Mouse (Mus musculus) hindbrain, embryonic 13.5 days (tissue): ENCODE data around the gene Plcb4. TPM values are rescaled to one million over a fixed set of nuclear protein-coding genes. Genes with fewer than 3 reads are reported as not detected.
A peak's percentile ranks its signal among the peaks of the same experiment; 100 is the strongest.

Source experiments
- ATAC-seq: fragments of 200-750 bp; cut with Nextera tagmentation; 2 replicates; pipeline ENCODE4 v1.8.0; 2017; ENCODE audit warnings: moderate TSS enrichment; ENCODE audit not compliant: low FRiP score
- H3K27ac ChIP-seq: fragments of 300-500 bp; sonication (generic); 2 replicates; pipeline ENCODE4 v1.5.1; 2015; ENCODE audit warnings: inconsistent platforms, mild to moderate bottlenecking, moderate library complexity
- H3K27me3 ChIP-seq: fragments of 300-500 bp; sonication (generic); 2 replicates; pipeline ENCODE4 v1.6.1; 2015; ENCODE audit warnings: mild to moderate bottlenecking, inconsistent platforms
- H3K36me3 ChIP-seq: fragments of 300-500 bp; sonication (generic); 2 replicates; pipeline ENCODE4 v1.6.1; 2015; ENCODE audit warnings: mild to moderate bottlenecking, inconsistent platforms
- H3K4me1 ChIP-seq: fragments of 300-500 bp; sonication (generic); replicated peaks from 2 replicates; pipeline ENCODE4 v1.6.1; 2015; ENCODE audit warnings: inconsistent platforms
- H3K4me2 ChIP-seq: fragments of 300-500 bp; sonication (generic); 2 replicates; pipeline ENCODE4 v1.6.1; 2015; ENCODE audit warnings: inconsistent platforms, mild to moderate bottlenecking, moderate library complexity
- H3K4me3 ChIP-seq: fragments of 300-500 bp; sonication (generic); 2 replicates; pipeline ENCODE4 v1.5.1; 2015; ENCODE audit warnings: mild to moderate bottlenecking, inconsistent platforms
- H3K9ac ChIP-seq: fragments of 300-500 bp; sonication (generic); 2 replicates; pipeline ENCODE4 v1.6.1; 2015; ENCODE audit warnings: mild to moderate bottlenecking, inconsistent platforms
- H3K9me3 ChIP-seq: fragments of 300-500 bp; sonication (generic); 2 replicates; pipeline ENCODE4 v1.6.1; 2016; ENCODE audit warnings: inconsistent platforms
- WGBS: fragments of 180-500 bp; shearing (Covaris S2); methylation state at CpG from one replicate; pipeline ENCODE4 v1.1.7; 2015; 5-methylcytosine and 5-hydroxymethylcytosine counted together
- polyA plus RNA-seq: library from polyadenylated mRNA; unstranded; fragments of >200 nt; fragmentation: Nextera tagmentation; extraction: Ambion mirVana; gene quantifications from 2 replicates; pipeline ENCODE4 v1.2.1, GENCODE M21; 2015

The Plcb4 gene
- 49.7 and 50.7 TPM in 2 replicates for polyA plus RNA-seq

DNA sequence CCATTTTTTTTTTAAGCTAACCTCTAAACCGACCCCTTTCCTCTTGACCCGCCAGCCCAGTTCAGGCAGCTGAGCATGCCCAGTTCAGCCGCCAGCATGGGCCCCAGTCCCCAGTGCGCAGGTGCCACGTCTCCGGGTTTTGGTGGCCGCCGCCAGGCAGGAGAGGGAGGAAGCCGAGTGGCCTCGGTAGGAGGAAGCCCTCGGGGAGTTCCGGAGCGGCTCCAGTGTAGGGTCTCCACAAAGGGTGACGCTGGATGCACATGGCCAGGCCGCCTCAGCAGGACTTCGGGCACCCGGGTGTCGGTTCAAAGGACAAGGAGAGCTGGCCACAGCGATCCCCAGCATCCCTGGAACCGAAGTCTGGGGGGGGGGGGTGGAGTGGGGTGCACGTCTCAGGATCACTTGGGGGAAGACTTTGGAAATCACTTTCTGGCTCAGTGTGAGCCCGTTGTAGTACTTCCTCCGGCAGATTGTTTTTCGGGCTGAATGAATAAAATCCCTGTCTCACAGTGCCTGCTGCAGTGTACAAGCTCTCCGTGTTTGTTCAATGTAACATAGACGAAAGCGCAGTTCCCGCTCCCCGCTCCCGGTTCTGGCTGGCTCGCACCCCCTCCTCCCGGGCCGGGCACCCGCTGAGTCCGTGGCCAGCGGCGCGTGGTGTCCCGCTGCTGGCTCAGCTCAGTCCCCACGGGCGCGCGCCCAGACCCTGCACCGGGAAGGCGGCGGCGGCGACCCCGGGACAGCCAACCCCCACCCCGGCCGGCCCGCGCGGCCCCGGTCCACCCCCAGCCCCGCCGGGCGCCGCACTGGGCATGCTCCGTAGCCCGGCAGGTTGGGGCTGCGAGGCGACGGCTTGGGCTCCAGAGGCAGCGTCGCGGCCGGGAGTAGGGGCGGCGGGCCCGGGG, at the start of gene Plcb4:
Gene Plcb4 (plus strand): TSS at position 526 of the 905 bp plus-strand sequence.
- Histone ChIP-seq H3K27ac (peak within 1 kb of the TSS; percentile 99), H3K27me3 (no peaks in the 10 kb centered on the region), H3K4me1 (peaks cover 9% of the 10 kb centered on the region; the same call in 1 of the 2 replicates), H3K4me2 (peak within 1 kb of the TSS; percentile 62), H3K4me3 (peak within 1 kb of the TSS; percentile 78), H3K9me3 (no peaks in the 10 kb centered on the region), H3K36me3 (no peaks in the 10 kb centered on the region), H3K9ac (peak within 1 kb of the TSS; percentile 96)
- WGBS = under 1% methylated on average over 51 of the region's 71 CpGs
- ATAC-seq = peak; percentile 91

DNA sequence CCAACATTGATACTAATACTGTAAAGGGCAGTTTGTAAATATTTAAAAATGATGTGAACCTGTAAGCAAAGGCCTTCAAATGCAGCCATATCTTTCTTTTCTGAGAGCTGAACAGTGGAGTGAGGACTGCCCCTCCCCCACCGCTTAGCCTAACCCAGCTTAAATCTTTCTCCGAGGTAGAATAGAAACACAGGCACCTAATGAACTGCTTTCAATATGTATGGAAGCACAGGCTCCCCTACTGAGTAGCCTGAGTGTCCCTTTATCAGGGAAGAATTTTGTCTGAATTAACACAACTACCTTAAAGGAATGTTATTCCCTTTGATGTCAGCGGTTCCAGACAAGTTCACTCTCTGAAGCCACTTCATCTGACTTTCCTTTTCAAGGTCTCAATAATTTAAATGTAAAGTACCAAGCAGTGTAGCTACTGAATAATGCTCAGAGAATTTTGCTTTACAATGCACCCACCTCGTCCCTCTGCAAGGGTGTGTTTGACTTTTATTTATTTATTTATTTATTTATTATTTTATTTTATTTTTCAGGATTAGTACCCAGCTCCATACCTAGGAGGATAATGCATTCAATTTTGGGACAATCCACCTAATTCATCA, 44.1 kb upstream of the Plcb4 start:
- H3K36me3 ChIP-seq = no peaks in the 10 kb centered on the region
- ATAC-seq = 0 out of 2 replicates have a peak, but pooled peaks have one; percentile 24
- H3K27ac ChIP-seq = no peak overlapping the region
- WGBS = 10% methylated on average over 4 of the region's 4 CpGs
- no peak overlapping the region for H3K4me2 ChIP-seq
- no peaks in the 10 kb centered on the region for H3K9me3 ChIP-seq
- no peak overlapping the region for H3K9ac ChIP-seq
- H3K4me1 ChIP-seq = 0 out of 2 replicates have a peak, but pooled peaks cover 2% of the 10 kb centered on the region
- H3K4me3 ChIP-seq = no peak overlapping the region
- no peaks in the 10 kb centered on the region for H3K27me3 ChIP-seq

DNA sequence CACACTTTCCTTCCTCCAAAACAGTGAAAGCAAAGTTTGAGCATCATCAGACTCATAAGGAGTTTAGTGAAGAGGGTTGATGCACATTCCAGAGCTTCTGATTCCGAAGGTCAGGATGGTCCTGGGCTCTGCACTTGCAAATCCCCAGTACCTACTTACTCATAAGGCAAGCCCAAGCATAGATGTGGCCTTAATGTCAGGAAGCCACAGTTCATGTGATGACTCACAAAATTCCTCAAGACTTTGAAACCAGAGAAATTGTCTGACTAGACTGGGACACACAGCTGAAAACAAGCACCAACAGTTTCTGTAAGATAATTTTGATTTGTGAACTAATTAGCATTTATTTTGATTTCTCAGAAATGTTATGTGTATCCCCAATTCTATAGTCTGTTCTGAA, 42.7 kb upstream of the Plcb4 start:
- Histone ChIP-seq H3K4me3 (no peak overlapping the region), H3K4me1 (0 out of 2 replicates have a peak, but pooled peaks cover 3% of the 10 kb centered on the region), H3K9me3 (no peaks in the 10 kb centered on the region), H3K4me2 (no peak overlapping the region), H3K9ac (no peak overlapping the region), H3K36me3 (no peaks in the 10 kb centered on the region), H3K27me3 (no peaks in the 10 kb centered on the region), H3K27ac (no peak overlapping the region)
- WGBS = 84% methylated on average over 1 of the region's 1 CpGs
- ATAC-seq = no peak

DNA sequence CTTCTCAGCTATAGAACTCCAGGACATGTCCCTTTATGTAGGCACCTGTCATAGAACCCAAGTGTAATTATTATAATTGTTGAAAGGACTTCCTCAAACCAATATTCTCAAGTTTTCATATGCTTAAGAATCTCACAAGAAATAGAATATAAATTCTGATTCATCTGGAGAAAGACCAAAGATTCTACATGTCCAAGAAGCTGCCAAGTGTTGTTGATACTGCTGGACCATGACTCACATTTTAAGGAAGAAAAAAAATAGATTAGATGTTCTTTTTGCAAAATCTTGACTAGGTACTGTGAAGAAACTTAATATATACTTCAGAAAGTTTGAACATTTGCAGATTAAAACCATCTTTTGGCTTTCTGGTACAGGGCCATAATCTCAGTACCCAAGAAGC, 40.3 kb upstream of the Plcb4 start:
- Histone ChIP-seq H3K27ac (no peak overlapping the region), H3K27me3 (no peaks in the 10 kb centered on the region), H3K9ac (no peak overlapping the region), H3K4me1 (0 out of 2 replicates have a peak, but pooled peaks cover 3% of the 10 kb centered on the region), H3K4me2 (no peak overlapping the region), H3K36me3 (no peaks in the 10 kb centered on the region), H3K4me3 (no peak overlapping the region), H3K9me3 (no peaks in the 10 kb centered on the region)
- no peak for ATAC-seq

DNA sequence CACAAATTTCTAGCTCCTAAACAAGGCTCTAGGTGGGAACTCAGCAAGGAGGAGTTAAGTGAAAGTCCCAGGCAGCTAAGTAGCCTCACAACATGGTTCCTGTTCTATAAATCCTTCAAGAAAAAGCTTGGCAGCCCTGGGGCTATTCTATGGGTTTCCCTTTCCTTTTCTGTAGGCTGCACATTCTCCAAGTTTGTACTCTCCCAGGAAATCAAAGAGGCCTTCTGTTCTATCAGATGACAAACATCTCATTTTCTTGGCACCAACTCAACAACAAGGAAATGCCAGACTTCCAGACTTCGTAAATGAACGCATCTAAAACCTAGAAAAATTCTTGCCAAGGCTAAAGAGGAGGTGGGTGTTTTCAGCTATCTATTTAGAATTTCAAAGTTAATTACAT, 38.9 kb upstream of the Plcb4 start:
- ATAC-seq = no peak
- 0 out of 2 replicates have a peak, but pooled peaks cover 3% of the 10 kb centered on the region for H3K4me1 ChIP-seq
- H3K9me3 ChIP-seq = no peaks in the 10 kb centered on the region
- no peak overlapping the region for H3K4me2 ChIP-seq
- no peaks in the 10 kb centered on the region for H3K27me3 ChIP-seq
- H3K9ac ChIP-seq = no peak overlapping the region
- 68% methylated on average over 2 of the region's 2 CpGs for WGBS
- no peak overlapping the region for H3K27ac ChIP-seq
- H3K36me3 ChIP-seq = no peaks in the 10 kb centered on the region
- H3K4me3 ChIP-seq = no peak overlapping the region

DNA sequence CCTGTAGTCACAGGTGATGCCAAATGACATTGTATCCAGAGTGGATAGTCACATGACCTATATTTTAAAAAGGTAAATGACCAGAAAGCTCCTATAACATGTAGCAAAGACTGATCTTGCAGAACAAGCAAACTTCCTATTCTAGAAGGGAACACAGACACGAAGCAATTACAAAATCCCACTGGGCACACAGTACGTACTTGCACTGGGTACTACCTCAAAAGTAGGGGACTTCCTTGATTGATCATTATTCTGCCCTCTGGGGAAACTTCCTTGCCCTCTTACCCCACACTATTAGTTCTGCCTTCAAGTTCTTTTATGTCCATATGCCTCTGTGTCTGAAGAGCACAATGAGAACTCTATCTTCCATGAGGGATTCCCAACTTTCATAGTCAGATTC, 31.0 kb upstream of the Plcb4 start:
- Histone ChIP-seq H3K9me3 (no peaks in the 10 kb centered on the region), H3K4me2 (no peak overlapping the region), H3K36me3 (no peaks in the 10 kb centered on the region), H3K27ac (no peak overlapping the region), H3K27me3 (no peaks in the 10 kb centered on the region), H3K9ac (no peak overlapping the region), H3K4me1 (no peaks in the 10 kb centered on the region), H3K4me3 (no peak overlapping the region)
- WGBS = 66% methylated on average over 2 of the region's 2 CpGs
- no peak for ATAC-seq

DNA sequence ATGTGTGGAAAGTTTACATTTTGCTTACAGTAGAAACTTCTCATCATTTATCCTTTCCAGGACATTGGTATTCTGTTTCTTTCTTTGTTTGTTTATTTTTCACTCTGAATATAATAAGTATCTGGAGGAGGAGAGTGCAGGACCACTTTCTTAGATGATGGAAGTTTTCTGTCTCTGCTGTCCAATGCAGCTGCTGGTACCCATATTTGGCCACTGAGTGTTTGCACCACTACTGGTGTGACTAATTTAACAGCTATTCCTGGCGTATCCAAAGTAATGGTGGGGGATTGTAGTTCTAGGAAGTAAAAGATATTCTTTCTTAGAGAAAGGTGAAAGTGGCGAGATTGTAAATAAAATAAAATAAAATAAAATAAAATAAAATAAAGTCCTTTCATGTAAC, 21.6 kb upstream of the Plcb4 start:
- H3K4me3 ChIP-seq = no peak overlapping the region
- peaks cover 7% of the 10 kb centered on the region; the same call in 1 of the 2 replicates for H3K4me1 ChIP-seq
- no peaks in the 10 kb centered on the region for H3K27me3 ChIP-seq
- no peak overlapping the region for H3K9ac ChIP-seq
- no peaks in the 10 kb centered on the region for H3K36me3 ChIP-seq
- no peak overlapping the region for H3K27ac ChIP-seq
- no peaks in the 10 kb centered on the region for H3K9me3 ChIP-seq
- WGBS = 90% methylated on average over 2 of the region's 2 CpGs
- no peak for ATAC-seq
- no peak overlapping the region for H3K4me2 ChIP-seq

DNA sequence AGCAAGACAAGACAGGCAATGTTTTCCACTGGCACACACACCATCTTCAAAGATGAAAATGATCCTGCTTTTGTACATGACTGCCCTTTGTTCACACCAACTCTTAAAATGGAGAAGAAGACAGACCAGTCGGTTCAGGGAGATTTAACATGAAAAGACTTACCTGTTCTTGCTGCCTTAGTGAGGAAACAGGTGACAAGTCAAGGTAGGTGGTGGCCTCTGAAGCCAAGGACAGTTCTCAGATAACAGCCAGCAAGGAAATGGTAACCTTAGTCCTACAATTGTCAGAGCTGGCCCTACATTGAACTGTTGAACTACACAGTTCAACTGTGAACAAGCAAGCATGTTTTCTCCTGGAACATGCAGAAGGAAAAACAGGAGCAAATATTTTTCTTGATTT, 17.8 kb upstream of the Plcb4 start:
- no peak overlapping the region for H3K4me2 ChIP-seq
- no peak for ATAC-seq
- whole genome bisulfite sequencing = 88% methylated on average over 1 of the region's 1 CpGs
- no peaks in the 10 kb centered on the region for H3K4me1 ChIP-seq
- H3K27me3 ChIP-seq = no peaks in the 10 kb centered on the region
- H3K36me3 ChIP-seq = no peaks in the 10 kb centered on the region
- H3K4me3 ChIP-seq = no peak overlapping the region
- no peak overlapping the region for H3K27ac ChIP-seq
- H3K9me3 ChIP-seq = no peaks in the 10 kb centered on the region
- H3K9ac ChIP-seq = no peak overlapping the region

DNA sequence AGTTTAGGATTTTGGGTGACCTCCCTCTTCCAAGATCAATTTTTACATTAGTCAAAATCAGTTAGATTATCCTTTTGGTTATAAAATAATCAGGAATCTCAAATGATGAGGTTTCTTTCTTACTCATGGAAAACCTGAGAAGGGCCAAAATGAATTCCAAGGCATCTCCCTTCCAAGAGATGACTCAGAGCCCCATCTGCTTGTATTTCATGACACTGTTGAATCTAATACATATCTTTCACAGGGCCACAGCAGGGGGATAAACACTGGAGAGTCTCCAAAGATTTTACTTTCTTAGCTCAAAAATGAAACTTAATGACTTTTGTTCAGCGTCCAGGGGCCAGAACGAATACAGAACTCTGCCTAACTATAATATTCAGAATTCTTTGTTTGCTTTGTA, 17.2 kb upstream of the Plcb4 start:
- no peak for ATAC-seq
- 90% methylated on average over 2 of the region's 2 CpGs for WGBS
- no peaks in the 10 kb centered on the region for H3K4me1 ChIP-seq
- H3K4me3 ChIP-seq = no peak overlapping the region
- no peak overlapping the region for H3K27ac ChIP-seq
- no peak overlapping the region for H3K9ac ChIP-seq
- no peaks in the 10 kb centered on the region for H3K36me3 ChIP-seq
- H3K4me2 ChIP-seq = no peak overlapping the region
- no peaks in the 10 kb centered on the region for H3K27me3 ChIP-seq
- H3K9me3 ChIP-seq = no peaks in the 10 kb centered on the region

DNA sequence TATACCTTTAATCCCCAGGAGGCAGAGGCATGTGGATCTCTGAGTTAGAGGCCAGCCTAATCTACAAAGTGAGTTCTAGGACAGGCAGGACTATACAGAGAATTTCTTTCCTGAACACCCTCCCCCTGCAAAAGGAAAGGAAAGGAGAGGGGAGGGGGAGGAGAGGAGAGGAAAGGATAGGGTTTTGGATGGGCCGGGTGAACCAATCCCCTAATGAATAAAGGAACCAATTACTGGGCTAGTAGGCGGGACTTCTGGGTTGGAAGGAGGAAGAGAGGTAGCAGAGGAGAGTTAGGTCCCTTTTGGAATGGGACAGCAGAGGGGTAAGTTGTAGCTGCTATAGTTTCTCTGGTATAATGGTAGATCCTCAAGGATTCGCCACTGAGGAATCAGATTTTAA, 12.6 kb upstream of the Plcb4 start:
- H3K4me2 ChIP-seq = no peak overlapping the region
- H3K27ac ChIP-seq = no peak overlapping the region
- H3K9me3 ChIP-seq = no peaks in the 10 kb centered on the region
- no peak for ATAC-seq
- no peak overlapping the region for H3K4me3 ChIP-seq
- H3K36me3 ChIP-seq = no peaks in the 10 kb centered on the region
- H3K4me1 ChIP-seq = no peaks in the 10 kb centered on the region
- no peak overlapping the region for H3K9ac ChIP-seq
- 82% methylated on average over 3 of the region's 3 CpGs for WGBS
- no peaks in the 10 kb centered on the region for H3K27me3 ChIP-seq

DNA sequence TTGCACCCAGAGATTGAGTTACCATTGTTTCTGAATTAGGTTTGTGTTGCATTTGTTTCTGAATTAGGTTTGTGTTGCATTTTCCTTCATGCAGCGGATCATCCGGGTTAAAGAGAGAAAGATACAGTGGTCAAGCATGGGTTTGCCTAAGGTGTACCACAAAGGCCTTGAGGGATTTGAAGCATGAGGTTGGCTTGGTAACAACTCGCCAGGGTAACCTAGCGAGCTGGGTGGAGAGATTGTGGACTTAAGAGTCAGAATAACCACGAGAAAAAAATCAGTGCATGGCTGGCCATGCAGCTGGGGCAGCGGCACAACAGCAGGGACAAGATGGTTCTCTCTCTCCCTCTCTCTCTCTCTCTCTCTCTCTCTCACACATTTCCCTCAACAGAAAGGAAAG, 12.2 kb upstream of the Plcb4 start:
- Histone ChIP-seq H3K36me3 (no peaks in the 10 kb centered on the region), H3K9ac (no peak overlapping the region), H3K27ac (no peak overlapping the region), H3K27me3 (no peaks in the 10 kb centered on the region), H3K4me2 (no peak overlapping the region), H3K4me1 (no peaks in the 10 kb centered on the region), H3K4me3 (no peak overlapping the region), H3K9me3 (no peaks in the 10 kb centered on the region)
- no peak for ATAC-seq
- WGBS = 84% methylated on average over 6 of the region's 6 CpGs

DNA sequence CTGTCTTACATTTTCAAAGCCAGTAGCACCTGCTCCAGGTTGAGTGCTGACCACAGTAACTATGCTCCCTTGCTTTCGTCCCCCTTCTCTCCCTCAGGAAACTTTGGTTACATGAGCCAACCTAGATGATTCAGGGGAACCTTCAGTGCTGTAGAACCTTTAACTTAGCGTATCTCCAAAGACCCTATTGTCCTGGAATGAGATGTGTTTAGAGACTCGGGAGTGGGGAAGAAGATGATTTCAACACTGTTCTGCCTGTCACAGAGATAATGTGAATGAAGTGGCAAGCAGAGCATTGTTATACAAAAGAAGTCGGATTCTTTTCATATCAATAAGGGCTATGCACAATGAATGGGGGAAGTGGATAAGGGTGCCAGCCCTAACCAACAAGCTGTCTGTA, 10.8 kb upstream of the Plcb4 start:
- no peak overlapping the region for H3K4me3 ChIP-seq
- no peaks in the 10 kb centered on the region for H3K9me3 ChIP-seq
- WGBS = 61% methylated on average over 4 of the region's 4 CpGs
- H3K27me3 ChIP-seq = no peaks in the 10 kb centered on the region
- H3K9ac ChIP-seq = no peak overlapping the region
- no peak overlapping the region for H3K27ac ChIP-seq
- no peaks in the 10 kb centered on the region for H3K4me1 ChIP-seq
- H3K4me2 ChIP-seq = no peak overlapping the region
- ATAC-seq = no peak
- no peaks in the 10 kb centered on the region for H3K36me3 ChIP-seq

DNA sequence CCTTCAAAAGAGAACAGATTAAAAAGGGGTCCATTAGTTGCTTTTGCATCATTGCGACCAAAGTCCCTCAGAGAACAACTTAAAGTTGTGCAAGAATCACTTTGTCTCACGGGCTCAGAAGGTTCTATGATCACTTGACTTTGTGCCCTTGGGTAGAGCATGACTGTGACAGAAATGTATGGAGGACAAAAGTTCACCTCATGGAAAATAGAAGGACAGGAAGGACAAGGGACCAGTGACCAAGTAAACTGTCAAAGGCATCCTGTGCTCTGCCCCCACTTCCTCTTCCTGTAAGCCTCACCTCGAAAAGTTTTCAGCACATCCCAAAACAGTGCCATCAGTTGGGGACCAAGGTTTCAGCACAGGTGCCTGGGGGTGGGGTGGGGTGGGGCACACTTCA, 7.9 kb upstream of the Plcb4 start:
- WGBS = 89% methylated on average over 3 of the region's 3 CpGs
- H3K9ac ChIP-seq = no peak overlapping the region
- H3K27me3 ChIP-seq = no peaks in the 10 kb centered on the region
- no peaks in the 10 kb centered on the region for H3K9me3 ChIP-seq
- ATAC-seq = no peak
- H3K36me3 ChIP-seq = no peaks in the 10 kb centered on the region
- no peaks in the 10 kb centered on the region for H3K4me1 ChIP-seq
- no peak overlapping the region for H3K4me3 ChIP-seq
- H3K27ac ChIP-seq = no peak overlapping the region
- H3K4me2 ChIP-seq = no peak overlapping the region
